Mouse (Mus musculus) cerebellum, adult 11-12 months (tissue): Measurements from ENCODE around the gene Mrgprb8.
"Not testable (repeated sequence)": the region's sequence is repeated elsewhere in the genome, so short reads cannot be mapped to it uniquely, and the experiment has no call there.

Experiments
- DNase-seq: peaks from one replicate; pipeline ENCODE4 v3.0.0; 2022

Gene Mrgprb8

GRCm38 (mm10) chr7:48388226-48388625 is at the start of gene Mrgprb8:
TSS of gene Mrgprb8 (plus strand) at chr7:48388526.
- DNase-seq, result no peak

- DNase-seq, result not testable (repeated sequence)
Observed at GRCm38 (mm10) chr7:48435936-48436335, 47.6 kb downstream of the Mrgprb8 start.

DNA sequence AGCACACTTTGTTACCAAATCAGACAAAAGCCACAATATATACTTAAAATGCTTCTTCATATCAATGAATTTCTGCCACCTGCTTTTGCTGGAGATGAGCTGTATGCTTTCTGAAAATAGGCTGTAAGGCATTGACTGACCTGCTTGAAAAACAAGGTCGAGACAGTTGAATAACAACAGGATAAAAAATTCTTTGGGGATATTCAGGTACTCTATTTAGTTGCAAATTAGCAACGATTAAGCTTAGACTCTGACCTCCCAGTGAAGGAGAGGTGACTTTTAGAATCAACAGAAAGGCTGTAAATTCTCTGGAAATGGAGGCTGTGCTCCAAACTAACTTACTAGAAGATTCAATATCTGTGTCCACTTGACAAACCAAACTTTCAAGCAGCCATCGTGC is 48.3 kb downstream of the Mrgprb8 start:
- no peak for DNase-seq
